Mouse (Mus musculus) lung, embryonic 15.5 days (tissue): ENCODE results near the gene Tmcc3. TPM values are rescaled to one million over a fixed set of nuclear protein-coding genes. Genes with fewer than 3 reads are reported as not detected.

Source experiments
- ATAC-seq: fragments of 200-750 bp; cut with Nextera tagmentation; 2 replicates; pipeline ENCODE4 v1.8.0; 2017; ENCODE audit warnings: moderate number of reproducible peaks, borderline replicate concordance; ENCODE audit not compliant: low FRiP score, low TSS enrichment; ENCODE audit errors: extremely low read depth
- H3K27ac ChIP-seq: fragments of 300-500 bp; sonication (generic); 2 replicates; pipeline ENCODE4 v1.5.1; 2015; ENCODE audit warnings: moderate library complexity, mild to moderate bottlenecking, inconsistent platforms
- H3K27me3 ChIP-seq: fragments of 300-500 bp; sonication (generic); 2 replicates; pipeline ENCODE4 v1.6.1; 2015; ENCODE audit warnings: inconsistent platforms
- H3K36me3 ChIP-seq: fragments of 300-500 bp; sonication (generic); 2 replicates; pipeline ENCODE4 v1.6.1; 2015; ENCODE audit warnings: inconsistent platforms
- H3K4me1 ChIP-seq: fragments of 300-500 bp; sonication (generic); 2 replicates; pipeline ENCODE4 v1.6.1; 2015; ENCODE audit warnings: inconsistent platforms
- H3K4me2 ChIP-seq: fragments of 300-500 bp; sonication (generic); 2 replicates; pipeline ENCODE4 v1.6.1; 2015; ENCODE audit warnings: inconsistent platforms, mild to moderate bottlenecking, moderate library complexity
- H3K4me3 ChIP-seq: fragments of 300-500 bp; sonication (generic); 2 replicates; pipeline ENCODE4 v1.5.1; 2015; ENCODE audit warnings: mild to moderate bottlenecking, inconsistent platforms
- H3K9ac ChIP-seq: fragments of 300-500 bp; sonication (generic); 2 replicates; pipeline ENCODE4 v1.6.1; 2015; ENCODE audit warnings: inconsistent platforms
- H3K9me3 ChIP-seq: fragments of 300-500 bp; sonication (generic); 2 replicates; pipeline ENCODE4 v1.6.1; 2016; ENCODE audit warnings: inconsistent platforms
- WGBS: fragments of 180-500 bp; shearing (Covaris S2); methylation state at CpG from one replicate; pipeline ENCODE4 v1.1.7; 2015; 5-methylcytosine and 5-hydroxymethylcytosine counted together
- polyA plus RNA-seq: library from polyadenylated mRNA; unstranded; fragments of >200 nt; fragmentation: Nextera tagmentation; extraction: Ambion mirVana; gene quantifications from 2 replicates; pipeline ENCODE4 v1.2.1, GENCODE M21; 2015

Gene Tmcc3
- polyA plus RNA-seq, 1 experiment from 2014 or later: 7.3 TPM

DNA sequence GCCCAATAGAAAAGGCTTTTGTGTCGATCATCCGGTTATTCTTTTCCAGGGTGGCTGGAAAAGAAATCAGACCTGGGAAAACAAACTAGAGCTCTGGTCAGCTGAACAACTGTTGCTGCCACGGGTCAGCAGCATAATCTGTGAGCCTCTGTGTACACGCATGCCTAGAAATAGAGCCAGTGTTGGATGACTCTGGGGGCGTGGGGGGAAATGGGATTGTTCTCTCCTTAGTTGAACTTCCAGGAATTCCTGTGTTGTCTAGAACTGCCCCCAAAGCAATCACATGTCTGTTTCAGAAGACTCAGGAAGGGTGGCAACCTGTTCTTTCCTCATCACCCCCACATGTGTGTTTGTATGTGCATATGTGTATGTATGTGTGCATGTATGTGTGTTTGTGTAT is 121.2 kb downstream of the Tmcc3 start:
- Histone ChIP-seq H3K9me3 (no peaks in the 10 kb centered on the region), H3K36me3 (no peaks in the 10 kb centered on the region), H3K27ac (no peak overlapping the region), H3K4me3 (no peak overlapping the region), H3K27me3 (no peaks in the 10 kb centered on the region), H3K9ac (no peak overlapping the region), H3K4me2 (no peak overlapping the region), H3K4me1 (no peaks in the 10 kb centered on the region)
- WGBS: 63% methylated on average over 5 of the region's 5 CpGs
- no peak for ATAC-seq

DNA sequence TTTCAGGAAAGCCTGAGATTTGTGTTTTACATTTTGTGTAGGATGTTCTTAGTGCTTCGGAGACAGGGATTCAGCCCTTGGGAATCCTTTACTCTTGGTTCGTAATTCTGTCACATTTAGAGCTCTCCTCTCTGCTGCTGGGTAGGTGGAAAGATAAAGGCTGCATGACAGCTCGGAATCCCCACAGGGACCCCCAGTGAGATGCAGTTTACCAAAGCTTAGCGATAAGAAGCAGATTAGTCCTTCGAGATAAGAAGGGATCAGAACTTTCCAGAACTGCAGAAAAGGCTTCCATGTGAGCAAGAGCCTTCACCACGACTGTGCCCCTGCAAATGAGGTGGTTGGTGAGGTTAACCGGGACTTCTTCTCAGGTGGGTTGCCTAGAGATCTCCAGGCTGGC is 122.2 kb downstream of the Tmcc3 start:
- 19% methylated on average over 7 of the region's 7 CpGs for WGBS
- Histone ChIP-seq H3K4me2 (no peak overlapping the region), H3K9me3 (no peaks in the 10 kb centered on the region), H3K4me1 (no peaks in the 10 kb centered on the region), H3K27me3 (no peaks in the 10 kb centered on the region), H3K9ac (no peak overlapping the region), H3K4me3 (no peak overlapping the region), H3K27ac (no peak overlapping the region), H3K36me3 (no peaks in the 10 kb centered on the region)
- ATAC-seq: no peak

DNA sequence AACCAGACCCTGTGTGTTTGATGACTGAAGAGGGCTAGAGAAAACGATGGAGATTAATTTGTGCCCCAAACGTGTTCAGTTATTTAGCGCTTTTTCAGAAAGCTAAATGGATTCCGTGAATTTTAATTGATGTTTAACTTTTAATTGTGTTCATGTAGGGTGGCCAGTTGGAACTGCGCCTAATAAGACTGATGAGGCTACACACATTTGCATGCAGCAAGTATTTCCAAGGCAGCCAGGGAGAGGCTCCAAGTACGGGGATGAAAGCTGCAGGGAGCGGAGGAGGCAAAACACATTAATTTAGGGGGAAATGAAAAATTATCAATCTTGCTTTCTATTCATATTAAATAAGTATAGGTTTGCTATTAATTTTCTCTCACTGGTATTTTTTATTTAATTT is 131.0 kb downstream of the Tmcc3 start:
- Histone ChIP-seq H3K4me3 (no peak overlapping the region), H3K4me1 (0 out of 2 replicates have a peak, but pooled peaks cover 4% of the 10 kb centered on the region), H3K9ac (no peak overlapping the region), H3K27ac (no peak overlapping the region), H3K27me3 (no peaks in the 10 kb centered on the region), H3K9me3 (no peaks in the 10 kb centered on the region), H3K36me3 (no peaks in the 10 kb centered on the region), H3K4me2 (no peak overlapping the region)
- no peak for ATAC-seq
- 52% methylated on average over 7 of the region's 7 CpGs for WGBS

DNA sequence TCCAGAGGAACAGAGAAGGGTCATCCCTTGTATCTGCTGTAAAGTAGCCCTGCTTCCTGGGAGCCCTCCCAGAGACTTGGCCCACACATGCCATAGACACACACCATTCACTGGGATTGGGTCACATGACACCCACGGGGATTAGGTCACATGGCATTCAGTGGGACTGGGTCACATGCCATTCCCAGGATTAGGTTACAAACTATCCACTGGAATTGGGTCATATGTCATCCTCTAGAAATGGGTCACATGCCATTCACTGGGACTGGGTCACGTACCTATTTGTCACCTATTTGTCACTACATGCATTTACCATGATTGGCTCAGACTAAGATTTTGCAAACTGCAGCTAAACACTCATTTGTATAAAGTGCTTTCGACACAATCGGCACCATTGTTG is 131.7 kb downstream of the Tmcc3 start:
- H3K27ac ChIP-seq: no peak overlapping the region
- no peak overlapping the region for H3K4me3 ChIP-seq
- H3K4me1 ChIP-seq: 0 out of 2 replicates have a peak, but pooled peaks cover 4% of the 10 kb centered on the region
- no peak overlapping the region for H3K4me2 ChIP-seq
- H3K9ac ChIP-seq: no peak overlapping the region
- H3K27me3 ChIP-seq: no peaks in the 10 kb centered on the region
- WGBS: 79% methylated on average over 4 of the region's 4 CpGs
- no peaks in the 10 kb centered on the region for H3K9me3 ChIP-seq
- no peaks in the 10 kb centered on the region for H3K36me3 ChIP-seq
- ATAC-seq: no peak

DNA sequence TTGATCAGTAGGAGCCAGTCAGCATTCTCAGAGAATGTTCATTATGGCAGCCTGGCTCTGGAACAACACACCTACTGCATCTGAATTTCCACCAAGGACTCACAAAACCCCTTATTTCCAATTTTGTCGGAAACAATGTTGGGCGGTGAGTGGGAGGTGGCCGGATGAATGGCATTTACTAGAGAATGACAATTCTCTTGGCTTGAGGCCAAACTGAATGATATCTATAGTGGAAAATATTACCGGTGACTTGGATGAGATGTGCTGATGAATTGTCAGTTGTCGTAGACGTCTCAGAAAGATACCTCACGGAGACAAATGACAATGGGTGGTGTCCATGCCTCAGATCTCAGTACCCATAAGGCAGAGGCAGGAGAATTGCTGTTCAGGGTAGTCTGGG is 133.4 kb downstream of the Tmcc3 start:
- no peaks in the 10 kb centered on the region for H3K9me3 ChIP-seq
- H3K4me2 ChIP-seq: no peak overlapping the region
- no peak overlapping the region for H3K27ac ChIP-seq
- no peaks in the 10 kb centered on the region for H3K36me3 ChIP-seq
- no peak for ATAC-seq
- no peaks in the 10 kb centered on the region for H3K27me3 ChIP-seq
- peaks cover 10% of the 10 kb centered on the region; the same call in 1 of the 2 replicates for H3K4me1 ChIP-seq
- H3K4me3 ChIP-seq: no peak overlapping the region
- H3K9ac ChIP-seq: no peak overlapping the region
- WGBS: 75% methylated on average over 7 of the region's 7 CpGs

DNA sequence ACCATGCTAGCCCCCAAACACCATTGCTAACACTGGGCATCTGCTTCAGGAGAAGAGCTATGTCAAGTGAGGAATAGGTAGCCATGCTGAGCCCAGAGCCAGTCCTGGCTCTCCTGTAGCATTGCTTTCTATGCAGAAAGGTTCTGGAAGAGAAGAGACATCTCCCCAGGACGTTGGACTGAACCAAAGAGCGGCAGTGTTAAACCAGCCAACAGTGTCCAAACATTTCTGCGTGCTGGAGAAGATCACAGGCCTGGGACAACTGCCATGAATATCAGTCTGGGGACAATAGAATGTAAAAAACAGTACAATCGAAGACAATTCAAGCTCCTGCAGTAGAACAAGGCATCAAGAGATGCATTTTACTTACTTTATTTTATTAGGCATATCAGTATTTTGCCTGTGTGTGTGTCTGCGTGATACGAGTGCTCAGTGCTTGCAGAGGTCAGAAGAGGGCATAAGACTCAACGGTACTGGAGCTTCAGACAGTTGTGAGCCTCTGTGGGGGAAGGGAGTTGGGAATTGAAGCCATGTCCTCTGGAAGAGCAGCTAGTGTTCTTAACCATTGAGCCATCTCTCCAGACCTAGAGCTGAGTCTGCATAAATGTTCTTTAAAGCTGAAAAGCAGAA is 134.7 kb downstream of the Tmcc3 start:
- no peaks in the 10 kb centered on the region for H3K27me3 ChIP-seq
- no peak for ATAC-seq
- H3K9me3 ChIP-seq: no peaks in the 10 kb centered on the region
- H3K36me3 ChIP-seq: no peaks in the 10 kb centered on the region
- 55% methylated on average over 7 of the region's 7 CpGs for WGBS
- peaks cover 16% of the 10 kb centered on the region for H3K4me1 ChIP-seq
- no peak overlapping the region for H3K4me3 ChIP-seq
- H3K27ac ChIP-seq: no peak overlapping the region
- no peak overlapping the region for H3K4me2 ChIP-seq
- no peak overlapping the region for H3K9ac ChIP-seq

DNA sequence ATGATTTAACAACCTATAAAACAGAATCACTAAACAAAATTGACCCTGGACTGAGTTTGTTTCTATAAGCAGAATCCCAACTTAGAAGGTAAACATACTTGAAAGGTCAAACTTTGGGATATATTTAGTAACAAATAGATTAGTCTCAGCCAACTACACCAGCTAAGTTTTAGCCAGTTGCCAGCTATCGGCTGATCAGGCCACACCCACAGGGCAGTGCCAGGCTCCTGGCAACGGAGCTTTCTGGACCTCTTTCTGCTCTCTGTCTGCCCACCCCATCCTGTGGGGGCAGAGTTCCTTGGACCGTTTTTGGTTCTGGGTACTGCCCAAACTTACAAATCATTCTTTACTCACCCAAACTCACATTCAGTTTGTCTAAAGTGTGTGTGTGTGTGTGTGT is 137.9 kb downstream of the Tmcc3 start:
- H3K36me3 ChIP-seq: no peaks in the 10 kb centered on the region
- H3K27me3 ChIP-seq: no peaks in the 10 kb centered on the region
- no peak overlapping the region for H3K27ac ChIP-seq
- peaks cover 16% of the 10 kb centered on the region for H3K4me1 ChIP-seq
- WGBS: 32% methylated on average over 3 of the region's 3 CpGs
- no peak overlapping the region for H3K4me2 ChIP-seq
- H3K9me3 ChIP-seq: no peaks in the 10 kb centered on the region
- H3K9ac ChIP-seq: no peak overlapping the region
- no peak for ATAC-seq
- no peak overlapping the region for H3K4me3 ChIP-seq

DNA sequence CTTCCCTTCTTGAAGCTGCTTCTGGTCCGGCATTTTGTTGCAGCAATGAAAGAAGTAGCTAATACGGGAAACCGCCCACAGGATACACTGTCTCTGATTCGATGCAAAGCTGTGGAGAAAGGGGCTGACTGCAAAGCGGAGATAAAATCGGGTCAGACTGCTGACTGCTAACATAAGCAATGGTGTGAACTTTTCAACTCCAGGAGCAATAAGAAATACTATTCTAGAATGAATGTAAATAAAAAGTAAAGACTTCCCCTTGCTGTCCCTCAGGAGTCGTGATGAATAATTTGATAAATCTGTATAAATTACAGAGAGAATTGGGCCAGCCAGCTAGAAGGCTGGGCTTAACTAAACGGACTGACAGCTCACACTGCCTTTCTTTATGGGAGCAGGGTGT is 139.0 kb downstream of the Tmcc3 start:
- 20% methylated on average over 8 of the region's 8 CpGs for WGBS
- H3K4me3 ChIP-seq: no peak overlapping the region
- ATAC-seq: no peak; the same call in 1 of the 2 replicates
- H3K9ac ChIP-seq: no peak overlapping the region
- H3K27ac ChIP-seq: no peak overlapping the region
- H3K4me1 ChIP-seq: peaks cover 16% of the 10 kb centered on the region
- 0 out of 2 replicates have a peak overlapping the region, but pooled peaks have one; percentile 16 for H3K4me2 ChIP-seq
- H3K9me3 ChIP-seq: no peaks in the 10 kb centered on the region
- H3K36me3 ChIP-seq: no peaks in the 10 kb centered on the region
- no peaks in the 10 kb centered on the region for H3K27me3 ChIP-seq

DNA sequence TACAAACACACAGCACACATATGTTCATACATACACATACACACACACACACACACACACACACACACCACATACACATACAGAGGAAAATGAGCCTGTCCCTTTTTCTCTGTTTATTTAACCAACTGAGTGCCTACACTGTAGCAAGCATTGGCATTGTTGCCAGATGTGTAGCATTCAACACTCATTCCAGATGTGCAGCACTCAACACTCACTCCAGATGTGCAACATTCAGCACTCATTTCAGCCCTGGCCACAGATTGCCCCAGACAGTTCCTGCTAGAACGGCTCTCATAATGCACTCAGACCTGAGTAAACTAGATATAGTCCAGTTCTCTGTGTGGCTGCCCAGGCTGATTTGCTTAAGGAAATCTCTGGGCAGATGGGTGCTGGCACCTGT is 145.7 kb downstream of the Tmcc3 start:
- H3K27me3 ChIP-seq: no peaks in the 10 kb centered on the region
- no peak overlapping the region for H3K4me2 ChIP-seq
- H3K4me1 ChIP-seq: peaks cover 25% of the 10 kb centered on the region
- no peak overlapping the region for H3K4me3 ChIP-seq
- no peak for ATAC-seq
- no peak overlapping the region for H3K9ac ChIP-seq
- WGBS: 46% methylated on average over 1 of the region's 1 CpGs
- H3K9me3 ChIP-seq: no peaks in the 10 kb centered on the region
- no peaks in the 10 kb centered on the region for H3K36me3 ChIP-seq
- no peak overlapping the region for H3K27ac ChIP-seq

DNA sequence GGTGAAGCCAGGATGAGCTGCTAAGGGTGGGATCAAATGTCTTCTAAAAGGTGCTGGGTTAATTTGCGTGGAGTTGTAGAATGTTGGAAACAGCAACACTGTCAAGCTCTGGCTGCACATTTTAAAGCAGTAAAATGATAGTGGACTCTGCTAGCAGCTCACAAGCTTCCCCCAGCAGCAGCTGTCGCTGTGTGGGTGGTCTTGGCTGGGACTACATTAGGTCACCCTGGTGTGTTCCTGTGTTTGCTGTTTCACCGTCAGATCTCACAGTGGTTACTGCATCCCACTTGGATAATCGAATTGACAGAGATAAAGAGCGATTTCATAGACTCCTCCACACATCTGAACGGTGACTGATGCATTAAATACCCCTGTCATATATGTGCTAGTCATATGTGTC is 146.9 kb downstream of the Tmcc3 start:
- Histone ChIP-seq H3K4me3 (no peak overlapping the region), H3K9ac (no peak overlapping the region), H3K4me2 (no peak overlapping the region), H3K4me1 (peaks cover 37% of the 10 kb centered on the region), H3K27ac (peak overlapping the region; percentile 54; the same call in 1 of the 2 replicates), H3K9me3 (no peaks in the 10 kb centered on the region), H3K36me3 (no peaks in the 10 kb centered on the region), H3K27me3 (no peaks in the 10 kb centered on the region)
- WGBS: 27% methylated on average over 6 of the region's 6 CpGs
- peak; percentile 71; the same call in 1 of the 2 replicates for ATAC-seq

DNA sequence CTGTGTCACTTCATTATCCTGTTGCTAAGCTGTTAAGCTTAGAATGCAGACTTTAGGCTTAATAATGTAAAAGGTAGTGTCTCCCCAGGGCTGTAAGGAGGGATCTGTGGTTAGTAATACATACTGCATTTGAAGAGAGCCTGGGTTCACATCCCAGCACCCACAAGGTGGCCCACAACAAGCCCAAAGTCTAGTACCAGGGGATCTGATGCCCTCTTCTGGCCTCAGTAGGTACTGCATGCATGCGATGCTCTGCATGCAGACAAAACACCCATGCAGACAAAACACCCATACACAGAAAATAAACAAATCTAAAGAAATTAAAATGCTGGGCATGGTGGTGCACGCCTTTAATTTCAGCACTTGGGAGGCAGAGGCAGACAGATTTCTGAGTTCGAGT is 149.6 kb downstream of the Tmcc3 start:
- Histone ChIP-seq H3K9ac (no peak overlapping the region), H3K4me3 (no peak overlapping the region), H3K27me3 (no peaks in the 10 kb centered on the region), H3K9me3 (no peaks in the 10 kb centered on the region), H3K36me3 (no peaks in the 10 kb centered on the region), H3K27ac (no peak overlapping the region), H3K4me2 (no peak overlapping the region), H3K4me1 (peaks cover 50% of the 10 kb centered on the region)
- ATAC-seq: no peak
- 93% methylated on average over 3 of the region's 3 CpGs for WGBS

DNA sequence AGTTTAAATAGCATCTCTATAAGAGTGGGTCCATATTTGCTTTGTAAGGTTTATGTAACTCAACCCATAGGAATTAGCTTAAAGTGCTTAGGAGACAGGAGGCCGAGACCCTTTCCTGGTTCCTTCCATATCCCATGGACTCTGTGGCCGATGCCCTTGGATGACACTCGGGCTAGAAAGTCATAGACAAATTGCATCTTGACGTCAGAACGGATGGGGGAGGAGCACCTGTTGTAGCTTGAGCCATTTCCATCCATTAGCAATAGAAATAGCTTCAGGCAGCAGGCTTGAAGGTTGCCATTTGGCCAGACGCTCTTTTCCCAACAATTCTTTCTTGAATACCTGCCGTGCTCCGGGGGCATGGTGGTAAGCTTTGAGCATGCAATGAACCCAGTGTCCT is 150.1 kb downstream of the Tmcc3 start:
- Histone ChIP-seq H3K27ac (peak overlapping the region; percentile 39), H3K4me2 (no peak overlapping the region), H3K9ac (no peak overlapping the region), H3K4me3 (no peak overlapping the region), H3K36me3 (no peaks in the 10 kb centered on the region), H3K27me3 (no peaks in the 10 kb centered on the region), H3K9me3 (no peaks in the 10 kb centered on the region), H3K4me1 (peaks cover 51% of the 10 kb centered on the region)
- ATAC-seq: no peak
- WGBS: 77% methylated on average over 8 of the region's 8 CpGs
